Mouse (Mus musculus): ENCODE data around the gene Fah. TPM values are rescaled to one million over a fixed set of nuclear protein-coding genes. Genes with fewer than 3 reads are reported as not detected.

Fah gene
- total and polyA plus RNA-seq, 2 experiments from 2014 or later: 13.5 to 18.0 TPM

GRCm38 (mm10) chr7:84618951-84619350 lies 12.4 kb upstream of the Fah start:
- H3K36me3 ChIP-seq (ENCODE audit: insufficient read depth, low read length): peaks cover 8% of the 10 kb centered on the region; the same call in 1 of the 2 replicates
- no peak overlapping the region for H3K4me3 ChIP-seq (ENCODE audit: low read depth, low read length)
- TF ChIP-seq CTCF (IDR thresholded peaks at IDR 0.05): no peak
- DNase-seq (ENCODE audit: low spot score) (no peak), ATAC-seq (ENCODE audit: low FRiP score) (no peak)
- no peak overlapping the region for H3K4me2 ChIP-seq (ENCODE audit: low read depth, low read length, poor library complexity, severe bottlenecking)
- no peaks in the 10 kb centered on the region for H3K9me3 ChIP-seq (ENCODE audit: low read length)
- 90% methylated on average over 2 of the region's 2 CpGs for WGBS
- no peak overlapping the region for H3K9ac ChIP-seq (replicated peaks; ENCODE audit: low read length, poor library complexity, severe bottlenecking)
- H3K27me3 ChIP-seq (ENCODE audit: insufficient read depth, low read length): no peaks in the 10 kb centered on the region
- H3K27ac ChIP-seq (ENCODE audit: low read depth, low read length): no peak overlapping the region
- no peaks in the 10 kb centered on the region for H3K4me1 ChIP-seq (ENCODE audit: insufficient read depth, low read length)

DNA sequence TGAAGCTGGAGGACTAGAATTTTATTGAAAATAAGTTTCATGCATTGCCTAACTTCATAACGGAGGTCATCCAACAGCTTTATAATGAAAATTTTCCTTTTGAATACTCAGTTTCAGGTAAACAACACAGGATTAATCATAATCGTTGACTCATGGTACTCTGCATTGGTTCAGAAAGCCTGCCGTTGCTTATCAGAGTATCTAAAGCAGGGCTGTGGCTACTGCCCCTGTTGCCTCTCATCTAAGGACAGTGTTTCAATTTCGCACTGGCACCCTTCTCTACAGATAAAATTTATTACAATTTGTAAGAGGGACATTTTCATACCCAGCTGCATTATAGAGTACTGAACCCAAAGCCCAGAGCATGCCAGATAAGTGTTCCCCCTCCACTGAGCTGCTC lies 5.9 kb upstream of the Fah start:
- Histone ChIP-seq H3K27ac (ENCODE audit: low read depth, low read length) (no peak overlapping the region), H3K9me3 (ENCODE audit: low read length) (no peaks in the 10 kb centered on the region), H3K27me3 (ENCODE audit: insufficient read depth, low read length) (no peaks in the 10 kb centered on the region), H3K9ac (replicated peaks; ENCODE audit: low read length, poor library complexity, severe bottlenecking) (no peak overlapping the region), H3K4me2 (ENCODE audit: low read depth, low read length, poor library complexity, severe bottlenecking) (no peak overlapping the region), H3K4me3 (ENCODE audit: low read depth, low read length) (no peak overlapping the region), H3K36me3 (ENCODE audit: insufficient read depth, low read length) (peaks cover 4% of the 10 kb centered on the region; the same call in 1 of the 2 replicates), H3K4me1 (ENCODE audit: insufficient read depth, low read length) (no peaks in the 10 kb centered on the region)
- ATAC-seq (ENCODE audit: low FRiP score): no peak
- no peak for DNase-seq (ENCODE audit: low spot score)
- no peak for TF ChIP-seq CTCF (IDR thresholded peaks at IDR 0.05)
- 94% methylated on average over 4 of the region's 4 CpGs for WGBS

DNA sequence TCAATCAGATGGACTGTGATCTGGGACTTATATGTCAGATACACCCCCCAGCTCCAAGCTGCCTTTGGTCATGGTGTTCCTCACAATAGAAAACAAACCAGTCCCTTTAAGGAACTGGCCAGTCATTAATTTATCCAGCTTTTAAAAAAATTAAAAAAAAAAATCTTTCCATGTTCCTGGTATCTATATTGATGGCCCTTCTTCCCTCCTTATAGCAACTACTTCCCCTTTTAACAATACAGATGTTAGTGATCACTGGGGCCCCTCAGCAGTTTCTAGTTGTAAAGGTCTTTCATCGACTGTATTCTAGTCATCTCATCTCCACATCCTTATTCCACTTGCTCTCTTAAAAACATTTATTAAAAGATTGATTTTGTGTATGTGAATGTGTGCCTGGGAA lies 5.1 kb upstream of the Fah start:
- Histone ChIP-seq H3K27ac (ENCODE audit: low read depth, low read length) (no peak overlapping the region), H3K9ac (replicated peaks; ENCODE audit: low read length, poor library complexity, severe bottlenecking) (no peak overlapping the region), H3K27me3 (ENCODE audit: insufficient read depth, low read length) (no peaks in the 10 kb centered on the region), H3K4me3 (ENCODE audit: low read depth, low read length) (no peak overlapping the region), H3K4me1 (ENCODE audit: insufficient read depth, low read length) (no peaks in the 10 kb centered on the region), H3K4me2 (ENCODE audit: low read depth, low read length, poor library complexity, severe bottlenecking) (no peak overlapping the region), H3K9me3 (ENCODE audit: low read length) (no peaks in the 10 kb centered on the region), H3K36me3 (ENCODE audit: insufficient read depth, low read length) (no peaks in the 10 kb centered on the region)
- no peak for TF ChIP-seq CTCF (IDR thresholded peaks at IDR 0.05)
- no peak for ATAC-seq (ENCODE audit: low FRiP score)
- whole genome bisulfite sequencing: 94% methylated on average over 1 of the region's 1 CpGs
- no peak for DNase-seq (ENCODE audit: low spot score)

GRCm38 (mm10) chr7:84605704-84606292 lies 724 bp downstream of the Fah start:
- WGBS: 2% methylated on average over 31 of the region's 36 CpGs
- DNase-seq (ENCODE audit: low spot score): peak; percentile 33
- peak overlapping the region; percentile 90 for H3K9ac ChIP-seq (replicated peaks; ENCODE audit: low read length, poor library complexity, severe bottlenecking)

DNA sequence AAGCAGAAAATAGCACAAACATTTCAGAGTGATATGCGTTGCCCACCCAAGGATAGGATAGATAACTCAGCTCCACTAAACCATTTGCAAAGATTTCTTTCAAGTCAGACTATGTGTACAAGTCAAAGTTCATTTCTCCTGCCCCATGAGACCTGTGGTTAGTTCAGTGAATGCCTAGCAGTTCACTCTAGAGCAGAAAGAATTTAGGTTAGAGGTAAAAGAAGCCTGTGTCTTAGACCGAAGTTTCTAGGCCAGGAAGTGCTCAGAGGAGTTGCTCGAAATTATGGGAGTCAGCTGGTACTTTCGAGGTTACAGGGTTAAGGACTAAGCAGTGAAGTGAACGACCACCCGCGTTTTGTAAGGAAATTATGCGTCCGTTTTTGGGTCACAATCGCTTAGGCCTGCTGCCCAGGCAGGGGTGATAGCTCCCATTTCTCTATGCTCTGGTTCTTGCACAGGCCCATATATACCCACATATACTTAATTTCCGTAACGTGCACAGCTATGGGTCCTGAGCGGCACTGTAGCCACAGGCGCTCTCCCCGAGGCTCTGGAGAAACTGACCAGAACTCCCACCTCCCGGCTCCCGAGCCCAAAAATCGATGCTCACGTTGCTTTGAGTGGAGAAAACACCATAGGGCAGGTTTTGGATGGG lies 1.4 kb downstream of the Fah start:
- peaks cover 3% of the 10 kb centered on the region; the same call in 1 of the 2 replicates for H3K4me1 ChIP-seq (ENCODE audit: insufficient read depth, low read length)
- H3K27ac ChIP-seq (ENCODE audit: low read depth, low read length): peak overlapping the region; percentile 62; the same call in 1 of the 2 replicates
- peak overlapping the region; percentile 90 for H3K9ac ChIP-seq (replicated peaks; ENCODE audit: low read length, poor library complexity, severe bottlenecking)
- H3K27me3 ChIP-seq (ENCODE audit: insufficient read depth, low read length): no peaks in the 10 kb centered on the region
- 10% methylated on average over 19 of the region's 19 CpGs for WGBS
- no peak for TF ChIP-seq CTCF (IDR thresholded peaks at IDR 0.05)
- no peaks in the 10 kb centered on the region for H3K9me3 ChIP-seq (ENCODE audit: low read length)
- H3K36me3 ChIP-seq (ENCODE audit: insufficient read depth, low read length): no peaks in the 10 kb centered on the region
- ATAC-seq (ENCODE audit: low FRiP score) (peak; percentile 60; the same call in 1 of the 2 replicates), DNase-seq (ENCODE audit: low spot score) (no peak)
- H3K4me2 ChIP-seq (ENCODE audit: low read depth, low read length, poor library complexity, severe bottlenecking): peak overlapping the region; percentile 97
- H3K4me3 ChIP-seq (ENCODE audit: low read depth, low read length): peak overlapping the region; percentile 56

More at GRCm38 (mm10) chr7:84605704-84606292, 724 bp downstream of the Fah start:
- peak overlapping the region; percentile 97 for H3K4me2 ChIP-seq (ENCODE audit: low read depth, low read length, poor library complexity, severe bottlenecking)
- peaks cover 3% of the 10 kb centered on the region; the same call in 1 of the 2 replicates for H3K4me1 ChIP-seq (ENCODE audit: insufficient read depth, low read length)
- H3K4me3 ChIP-seq (ENCODE audit: low read depth, low read length): peak overlapping the region; percentile 56
- TF ChIP-seq CTCF (IDR thresholded peaks at IDR 0.05): no peak
- H3K36me3 ChIP-seq (ENCODE audit: insufficient read depth, low read length): no peaks in the 10 kb centered on the region
- no peaks in the 10 kb centered on the region for H3K27me3 ChIP-seq (ENCODE audit: insufficient read depth, low read length)
- H3K9me3 ChIP-seq (ENCODE audit: low read length): no peaks in the 10 kb centered on the region
- peak; percentile 85 for ATAC-seq (ENCODE audit: low FRiP score)
- peak overlapping the region; percentile 62 for H3K27ac ChIP-seq (ENCODE audit: low read depth, low read length)

DNA sequence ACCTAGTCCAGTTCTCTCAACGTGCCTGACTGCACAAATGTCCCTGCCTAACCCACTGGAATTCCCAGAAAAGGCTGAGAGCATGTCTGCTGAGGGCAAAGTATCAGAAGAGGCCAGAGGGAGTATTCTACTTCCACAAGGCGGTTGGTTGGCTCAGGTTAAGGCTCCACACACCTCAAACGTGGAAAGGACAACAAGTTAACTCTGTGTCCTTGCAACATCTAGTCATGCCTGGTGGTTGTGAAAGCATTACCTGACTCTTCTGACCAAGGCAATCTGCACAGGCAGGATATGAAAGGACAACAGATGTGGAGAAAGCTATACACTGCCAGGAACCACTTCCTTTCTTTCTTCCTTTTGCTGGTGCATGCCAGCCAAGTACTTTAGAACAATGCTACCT lies 2.0 kb downstream of the Fah start:
- Histone ChIP-seq H3K4me3 (ENCODE audit: low read depth, low read length) (no peak overlapping the region), H3K4me1 (ENCODE audit: insufficient read depth, low read length) (peaks cover 3% of the 10 kb centered on the region; the same call in 1 of the 2 replicates), H3K9ac (replicated peaks; ENCODE audit: low read length, poor library complexity, severe bottlenecking) (no peak overlapping the region), H3K4me2 (ENCODE audit: low read depth, low read length, poor library complexity, severe bottlenecking) (peak overlapping the region; percentile 97; the same call in 1 of the 2 replicates), H3K27ac (ENCODE audit: low read depth, low read length) (no peak overlapping the region), H3K9me3 (ENCODE audit: low read length) (no peaks in the 10 kb centered on the region), H3K36me3 (ENCODE audit: insufficient read depth, low read length) (no peaks in the 10 kb centered on the region), H3K27me3 (ENCODE audit: insufficient read depth, low read length) (no peaks in the 10 kb centered on the region)
- DNase-seq (ENCODE audit: low spot score): no peak
- no peak for TF ChIP-seq CTCF (IDR thresholded peaks at IDR 0.05)
- ATAC-seq (ENCODE audit: low FRiP score): no peak
- 70% methylated on average over 3 of the region's 3 CpGs for WGBS

Data from midbrain, postnatal 0 days (tissue).